Mouse (Mus musculus) thymus, postnatal 4 days (tissue): Measurements from ENCODE around the gene Dhx40.
A peak's percentile ranks its signal among the peaks of the same experiment; 100 is the strongest.

ENCODE experiments used
- DNase-seq: peaks from one replicate; pipeline ENCODE4 v3.0.0; 2021

The Dhx40 gene

GRCm38 (mm10) chr11:86807505-86807989 is at the start of gene Dhx40:
TSS of gene Dhx40 (minus strand) at chr11:86807746.
- DNase-seq: peak; percentile 94

- DNase-seq: no peak
Observed at GRCm38 (mm10) chr11:86855639-86856425, 48.3 kb upstream of the Dhx40 start.

- no peak for DNase-seq
Observed at GRCm38 (mm10) chr11:86853081-86853480, 45.5 kb upstream of the Dhx40 start.

DNA sequence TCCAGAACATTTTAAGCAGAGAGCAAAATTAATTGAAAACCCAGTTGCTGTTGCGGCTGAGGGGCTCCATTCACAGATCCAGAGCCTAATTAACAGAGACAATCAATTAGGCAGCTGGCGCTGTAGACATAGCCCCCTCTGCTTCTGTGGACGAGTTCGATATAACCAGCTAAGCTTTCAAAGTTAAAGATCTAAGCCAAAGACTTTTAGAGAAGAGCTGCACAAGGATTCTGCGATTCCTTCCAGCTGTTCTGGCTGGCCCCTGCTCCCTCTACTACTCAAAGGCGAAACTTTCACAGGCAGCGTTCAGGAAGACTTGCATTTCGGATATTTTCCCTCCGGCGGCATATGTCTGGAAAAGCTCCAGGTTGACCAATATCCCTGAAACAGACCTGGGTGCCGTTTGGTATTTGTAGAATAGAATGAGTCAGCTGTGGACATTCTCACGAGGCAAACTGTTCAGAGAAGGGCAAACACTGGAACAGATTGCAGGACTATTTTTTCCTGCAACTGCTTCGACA is 45.0 kb upstream of the Dhx40 start:
- no peak for DNase-seq

DNA sequence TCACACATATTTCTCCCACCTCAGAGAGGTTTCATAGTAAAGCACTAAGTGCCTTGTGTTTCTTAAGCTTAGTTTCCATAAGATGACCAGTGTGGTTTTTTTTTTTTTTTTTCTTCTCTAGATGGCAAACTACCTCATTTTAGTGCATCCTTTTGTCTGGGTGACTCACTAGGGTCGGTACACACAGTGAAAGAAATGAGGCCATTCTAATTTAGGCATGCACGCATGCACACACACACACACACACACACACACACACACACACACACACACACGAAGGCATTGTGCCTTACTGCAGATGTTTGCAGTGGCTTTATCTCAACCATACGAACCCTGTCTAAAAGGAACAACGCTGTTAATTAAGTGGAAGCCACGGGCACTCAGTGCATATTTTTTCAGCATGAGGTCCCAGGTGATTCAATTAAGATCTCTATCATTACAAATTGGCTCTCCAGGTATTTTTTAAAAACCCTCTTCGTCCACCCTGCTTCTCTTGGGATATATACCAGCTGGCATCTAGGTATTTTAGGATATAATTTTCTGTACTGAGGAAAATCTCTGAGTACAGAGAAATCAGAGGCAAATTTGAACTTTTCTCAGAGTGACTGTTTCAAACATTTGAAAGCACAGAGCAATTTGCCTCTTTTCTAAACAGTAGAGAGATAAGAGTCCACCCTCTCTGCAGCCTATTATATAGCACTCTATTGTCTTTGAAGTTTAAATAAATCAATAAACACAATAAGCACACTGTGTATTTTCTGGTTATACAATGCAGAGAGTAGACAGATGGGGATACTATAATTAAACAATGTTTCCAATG is 44.4 kb upstream of the Dhx40 start:
- no peak for DNase-seq

GRCm38 (mm10) chr11:86851234-86851671 is 43.7 kb upstream of the Dhx40 start:
- DNase-seq: no peak

GRCm38 (mm10) chr11:86843831-86844230 is 36.3 kb upstream of the Dhx40 start:
- DNase-seq: no peak

DNA sequence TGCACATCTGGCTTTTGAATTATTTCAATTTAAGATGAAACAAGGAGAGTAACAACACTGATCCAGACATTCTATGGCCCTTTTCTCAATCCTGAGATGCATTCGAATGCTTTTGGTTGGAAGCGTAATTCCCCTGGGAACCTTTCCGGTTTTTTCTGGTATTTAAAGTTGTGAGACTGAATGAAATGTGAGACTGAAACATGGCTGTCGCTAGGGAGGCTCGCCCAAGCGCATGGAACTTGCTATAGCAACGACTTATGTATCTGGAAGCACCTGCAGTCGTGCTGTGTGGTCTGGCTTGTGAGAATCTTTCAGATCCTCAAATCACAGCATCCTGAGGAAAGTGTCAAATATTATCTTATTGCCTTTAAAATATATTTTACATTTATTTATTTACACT is 33.7 kb upstream of the Dhx40 start:
- no peak for DNase-seq

- no peak for DNase-seq
Observed at GRCm38 (mm10) chr11:86840511-86841154, 33.1 kb upstream of the Dhx40 start.

- no peak for DNase-seq
Observed at GRCm38 (mm10) chr11:86839716-86840447, 32.3 kb upstream of the Dhx40 start.

DNA sequence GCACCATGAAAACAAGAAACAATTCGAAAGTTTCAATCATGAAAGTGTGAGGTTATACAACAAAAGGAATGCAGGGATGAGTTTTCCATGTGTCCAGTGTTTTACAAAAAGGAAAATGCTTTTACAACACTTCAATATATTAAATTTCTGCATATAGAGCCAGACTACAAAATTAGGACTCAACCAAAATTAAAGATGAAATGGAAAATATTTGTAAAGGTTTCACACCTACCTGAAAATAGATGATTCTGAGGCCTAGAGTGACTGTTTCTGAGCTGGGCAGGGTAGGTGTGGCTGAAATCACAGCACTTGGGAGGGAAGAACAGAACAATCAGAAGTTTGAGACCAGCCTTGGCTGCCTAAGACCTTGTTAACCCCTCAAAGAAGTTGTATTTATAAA is 31.2 kb upstream of the Dhx40 start:
- no peak for DNase-seq

DNA sequence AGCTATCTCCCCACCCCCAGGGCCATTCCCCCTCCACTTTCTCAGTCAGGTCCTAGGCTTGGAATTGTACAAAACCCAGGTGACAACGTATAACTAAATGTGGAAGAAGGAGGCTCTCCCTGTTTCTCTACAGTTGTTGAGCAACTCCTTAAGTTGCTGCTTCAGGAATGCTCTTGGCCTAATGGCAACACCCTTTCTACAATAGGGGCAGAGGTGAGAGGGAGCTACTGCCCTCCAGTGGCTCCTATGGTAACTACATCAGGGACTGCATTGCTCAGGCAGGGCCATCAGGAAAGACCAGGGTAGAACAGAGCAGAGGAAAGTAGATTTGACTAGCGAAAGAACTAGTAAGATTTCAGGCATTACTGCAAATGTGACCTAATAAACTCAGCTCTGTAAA is 28.8 kb upstream of the Dhx40 start:
- DNase-seq: peak; percentile 90

DNA sequence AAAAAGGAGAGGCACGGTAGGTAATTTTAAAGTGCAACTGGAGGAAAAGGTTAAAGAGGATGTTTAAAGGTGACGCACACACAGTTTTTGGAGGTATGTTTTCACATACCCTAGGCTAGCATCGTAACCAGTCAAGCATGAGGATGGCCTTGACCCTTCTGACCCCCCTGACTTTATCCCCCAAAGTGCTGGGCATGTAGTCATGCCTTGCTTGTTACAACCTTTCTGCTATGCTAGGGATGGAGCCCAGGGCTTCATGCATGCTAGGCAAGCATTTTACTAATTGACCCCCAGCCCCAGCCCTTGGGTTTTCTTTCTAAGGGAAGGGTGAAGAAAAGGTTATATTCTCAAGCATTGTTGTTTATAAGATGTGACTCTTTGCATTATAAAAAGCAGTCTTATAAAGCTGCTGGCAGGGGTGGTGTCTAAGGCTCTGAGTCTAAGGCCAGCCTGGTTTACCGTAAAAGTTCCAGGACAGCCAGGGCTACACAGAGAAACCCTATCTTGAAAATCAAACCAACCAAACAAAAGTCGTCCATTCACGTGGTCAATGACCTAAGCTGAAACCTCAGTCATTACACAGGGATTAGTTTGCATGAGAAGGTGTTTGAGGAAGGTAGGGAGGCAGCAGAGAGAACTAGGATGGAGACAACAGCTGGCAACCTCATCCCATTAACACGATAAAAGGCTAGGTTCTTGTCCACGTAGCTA is 27.2 kb upstream of the Dhx40 start:
- DNase-seq: no peak

GRCm38 (mm10) chr11:86834050-86834449 is 26.5 kb upstream of the Dhx40 start:
- DNase-seq: no peak

DNA sequence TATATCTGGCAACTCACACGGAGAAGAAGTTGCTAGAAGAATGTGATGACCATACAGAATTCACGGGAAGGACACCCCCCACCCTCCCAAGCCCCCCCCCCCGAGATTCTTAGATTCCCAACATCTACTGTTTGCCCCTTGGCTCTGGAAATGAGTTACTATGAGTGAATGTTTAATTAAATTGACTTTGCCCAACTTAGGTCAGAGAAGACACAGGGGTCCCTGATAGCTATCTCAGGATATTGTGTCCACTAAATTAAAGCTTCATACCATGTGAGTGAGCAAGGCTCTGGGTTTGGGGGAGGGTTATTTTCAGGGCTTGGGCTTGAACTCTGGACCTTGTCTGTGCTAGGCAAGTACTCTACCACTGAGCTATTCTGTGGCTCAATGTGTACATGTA is 25.6 kb upstream of the Dhx40 start:
- DNase-seq: no peak

- no peak for DNase-seq
Observed at GRCm38 (mm10) chr11:86828396-86828795, 20.9 kb upstream of the Dhx40 start.

GRCm38 (mm10) chr11:86827476-86828245 is 20.1 kb upstream of the Dhx40 start:
- DNase-seq: no peak

- DNase-seq: no peak
Observed at GRCm38 (mm10) chr11:86824433-86824832, 16.9 kb upstream of the Dhx40 start.

DNA sequence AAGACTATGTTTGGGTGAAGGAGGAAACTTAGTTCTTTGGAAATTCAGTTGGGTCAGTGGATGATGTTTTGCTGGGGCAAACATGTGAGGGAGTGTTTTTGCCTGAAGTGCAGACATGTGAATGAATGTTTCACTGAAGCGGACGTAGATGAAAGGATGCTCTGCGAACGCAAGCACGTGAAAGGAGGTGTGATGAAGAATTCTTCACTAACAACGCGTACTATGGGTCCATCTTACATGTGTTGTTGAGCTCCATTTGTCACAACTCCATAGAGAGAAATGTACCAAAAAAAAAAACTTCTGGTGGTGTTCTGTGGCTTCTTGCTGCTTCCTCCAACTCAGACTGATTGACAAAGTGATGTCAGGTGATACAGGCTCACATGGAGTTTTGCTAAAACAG is 15.0 kb upstream of the Dhx40 start:
- no peak for DNase-seq

GRCm38 (mm10) chr11:86819536-86819935 is 12.0 kb upstream of the Dhx40 start:
- no peak for DNase-seq

DNA sequence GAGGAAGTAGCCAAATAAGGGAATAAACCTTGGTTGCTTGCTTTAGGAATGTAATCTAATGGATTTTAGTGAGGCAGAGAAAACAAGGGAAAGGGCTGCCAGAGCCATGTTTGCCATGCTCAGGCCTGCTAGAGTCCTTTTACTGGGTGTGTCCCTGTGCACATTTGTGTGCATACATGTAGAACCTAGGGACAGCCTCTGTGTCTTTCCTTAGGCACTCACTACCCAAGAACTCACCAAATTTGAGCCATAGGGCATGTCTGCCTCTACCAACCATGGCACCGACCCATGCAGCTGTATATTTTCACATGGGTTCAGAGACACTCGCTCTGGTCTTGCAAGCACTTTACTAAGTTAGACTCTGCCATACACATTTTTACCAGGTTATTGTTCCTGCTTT is 11.4 kb upstream of the Dhx40 start:
- DNase-seq: no peak
